Mouse (Mus musculus) intestine, embryonic 16.5 days (tissue): ENCODE results near the gene Stard13. TPM values are rescaled to one million over a fixed set of nuclear protein-coding genes. Genes with fewer than 3 reads are reported as not detected.
A peak's percentile ranks its signal among the peaks of the same experiment; 100 is the strongest.

Experiments
- ATAC-seq: fragments of 200-750 bp; cut with Nextera tagmentation; 2 replicates; pipeline ENCODE4 v1.8.0; 2017; ENCODE audit warnings: moderate TSS enrichment, moderate library complexity
- H3K27ac ChIP-seq: fragments of 300-500 bp; sonication (generic); 2 replicates; pipeline ENCODE4 v1.5.1; 2014; ENCODE audit warnings: mild to moderate bottlenecking, low read length
- H3K27me3 ChIP-seq: fragments of 300-500 bp; sonication (generic); replicated peaks from 2 replicates; pipeline ENCODE4 v1.6.1; 2014; ENCODE audit warnings: low read length, control low read depth, mixed read lengths; ENCODE audit not compliant: control insufficient read depth, insufficient read depth
- H3K36me3 ChIP-seq: fragments of 300-500 bp; sonication (generic); 2 replicates; pipeline ENCODE4 v1.6.1; 2014; ENCODE audit warnings: low read length, control low read depth; ENCODE audit not compliant: control insufficient read depth, insufficient read depth
- H3K4me1 ChIP-seq: fragments of 300-500 bp; sonication (generic); 2 replicates; pipeline ENCODE4 v1.6.1; 2014; ENCODE audit warnings: low read length, control low read depth, mixed read lengths; ENCODE audit not compliant: control insufficient read depth, insufficient read depth
- H3K4me2 ChIP-seq: fragments of 300-500 bp; sonication (generic); 2 replicates; pipeline ENCODE4 v1.6.1; 2014; ENCODE audit warnings: low read depth, low read length, control low read depth
- H3K4me3 ChIP-seq: fragments of 300-500 bp; sonication (generic); 2 replicates; pipeline ENCODE4 v1.5.1; 2014; ENCODE audit warnings: mild to moderate bottlenecking, low read length
- H3K9ac ChIP-seq: fragments of 300-500 bp; sonication (generic); 2 replicates; pipeline ENCODE4 v1.6.1; 2014; ENCODE audit warnings: low read depth, low read length
- H3K9me3 ChIP-seq: fragments of 300-500 bp; sonication (generic); 2 replicates; pipeline ENCODE4 v1.6.1; 2016; ENCODE audit warnings: low read length, control low read depth; ENCODE audit not compliant: control insufficient read depth
- WGBS: fragments of 180-500 bp; shearing (Covaris S2); extraction: QIAGEN DNeasy Blood & Tissue Kit; methylation state at CpG from one replicate; pipeline ENCODE4 v1.1.7; 2014; 5-methylcytosine and 5-hydroxymethylcytosine counted together
- polyA plus RNA-seq: library from polyadenylated mRNA; unstranded; fragments of >200 nt; fragmentation: Nextera tagmentation; extraction: Ambion mirVana; gene quantifications from 2 replicates; pipeline ENCODE4 v1.2.1, GENCODE M21; 2015

Gene Stard13
- polyA plus RNA-seq, 1 experiment from 2014 or later = 10.7 TPM

DNA sequence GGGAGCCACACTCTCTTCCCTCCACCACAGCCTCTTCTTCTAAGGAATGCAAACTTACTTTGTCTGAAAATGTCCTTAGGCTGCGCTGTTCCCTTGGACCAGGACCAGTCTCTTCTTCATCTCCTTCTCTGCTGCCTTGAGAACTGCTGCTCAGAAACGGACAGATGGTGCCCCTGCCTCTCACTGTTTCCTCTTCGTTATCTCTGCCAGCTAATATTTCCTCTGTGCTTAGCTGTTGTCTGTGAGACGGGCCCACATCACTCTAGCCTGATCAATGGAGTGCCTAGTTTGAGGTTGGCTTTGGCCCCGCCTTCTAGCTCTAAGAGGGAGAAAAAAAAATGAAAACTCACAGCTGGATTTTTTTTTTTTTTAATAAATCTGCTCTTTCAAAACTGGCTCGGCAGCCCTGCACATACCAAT lies 106.3 kb downstream of the Stard13 start:
- ATAC-seq = peak; percentile 62; the same call in 1 of the 2 replicates
- H3K36me3 ChIP-seq = no peaks in the 10 kb centered on the region
- no peaks in the 10 kb centered on the region for H3K9me3 ChIP-seq
- H3K4me3 ChIP-seq = peak overlapping the region; percentile 37
- peak overlapping the region; percentile 65 for H3K27ac ChIP-seq
- WGBS = 27% methylated on average over 6 of the region's 6 CpGs
- no peaks in the 10 kb centered on the region for H3K4me1 ChIP-seq
- 0 out of 2 replicates have a peak overlapping the region, but pooled peaks have one; percentile 15 for H3K4me2 ChIP-seq
- H3K27me3 ChIP-seq = no peaks in the 10 kb centered on the region
- peak overlapping the region; percentile 37 for H3K9ac ChIP-seq

DNA sequence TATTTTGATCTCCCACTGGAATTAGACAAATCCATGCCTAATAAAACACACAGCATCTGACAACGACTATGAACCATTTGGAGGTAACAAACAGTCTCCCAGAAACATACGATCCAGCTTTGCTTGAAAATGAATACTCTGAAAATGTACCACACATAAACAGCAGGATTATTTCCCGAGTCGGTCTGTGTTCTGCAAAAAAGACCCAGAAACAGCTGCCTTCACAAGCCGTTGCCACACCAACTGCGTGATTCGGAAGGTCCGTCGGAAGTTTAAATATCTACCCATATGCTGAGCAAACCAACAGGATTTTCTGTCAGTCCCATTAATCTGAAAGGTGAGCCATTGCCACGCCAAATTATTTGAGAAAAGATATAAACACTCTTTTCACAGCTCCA lies 107.0 kb downstream of the Stard13 start:
- ATAC-seq = no peak
- Histone ChIP-seq H3K36me3 (no peaks in the 10 kb centered on the region), H3K27me3 (no peaks in the 10 kb centered on the region), H3K9me3 (no peaks in the 10 kb centered on the region), H3K4me2 (peak overlapping the region; percentile 15), H3K4me3 (peak overlapping the region; percentile 37), H3K9ac (peak overlapping the region; percentile 37), H3K4me1 (no peaks in the 10 kb centered on the region), H3K27ac (peak overlapping the region; percentile 72)
- WGBS = 48% methylated on average over 10 of the region's 10 CpGs

DNA sequence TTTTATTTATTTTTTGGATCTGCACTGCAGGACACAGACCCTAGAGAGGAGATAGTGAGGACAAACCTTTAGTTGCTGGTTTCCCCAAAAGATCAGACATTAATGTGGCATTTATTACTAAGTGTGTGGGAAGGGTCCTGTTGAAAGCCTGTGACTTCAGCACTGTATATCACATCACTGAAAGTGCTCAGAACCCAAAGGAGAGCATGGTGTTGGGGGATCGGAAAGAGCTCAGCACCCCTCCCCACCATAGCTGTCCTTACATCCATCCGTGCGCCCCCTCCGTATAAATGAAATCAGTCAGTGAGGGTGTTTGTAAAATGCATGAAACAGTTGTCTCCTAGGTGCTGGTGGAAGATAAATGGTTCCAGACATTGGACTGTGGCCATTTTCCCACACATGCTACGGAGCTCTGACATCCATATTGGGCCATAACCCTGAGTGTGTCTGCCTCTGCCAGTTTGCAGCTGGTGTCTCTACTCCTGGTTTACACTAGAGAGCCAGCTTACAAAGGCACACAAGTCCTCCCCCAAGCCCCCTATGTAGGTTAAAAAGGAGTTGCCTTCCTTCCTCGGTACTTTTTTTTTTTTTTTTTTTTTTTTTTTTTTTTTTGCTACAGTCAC lies 107.5 kb downstream of the Stard13 start:
- H3K9ac ChIP-seq = 0 out of 2 replicates have a peak overlapping the region, but pooled peaks have one; percentile 15
- H3K27me3 ChIP-seq = no peaks in the 10 kb centered on the region
- H3K27ac ChIP-seq = peak overlapping the region; percentile 72; the same call in 1 of the 2 replicates
- H3K4me3 ChIP-seq = peak overlapping the region; percentile 37
- no peaks in the 10 kb centered on the region for H3K9me3 ChIP-seq
- WGBS = 37% methylated on average over 6 of the region's 6 CpGs
- H3K4me1 ChIP-seq = no peaks in the 10 kb centered on the region
- 0 out of 2 replicates have a peak overlapping the region, but pooled peaks have one; percentile 15 for H3K4me2 ChIP-seq
- H3K36me3 ChIP-seq = no peaks in the 10 kb centered on the region
- peak; percentile 59 for ATAC-seq

DNA sequence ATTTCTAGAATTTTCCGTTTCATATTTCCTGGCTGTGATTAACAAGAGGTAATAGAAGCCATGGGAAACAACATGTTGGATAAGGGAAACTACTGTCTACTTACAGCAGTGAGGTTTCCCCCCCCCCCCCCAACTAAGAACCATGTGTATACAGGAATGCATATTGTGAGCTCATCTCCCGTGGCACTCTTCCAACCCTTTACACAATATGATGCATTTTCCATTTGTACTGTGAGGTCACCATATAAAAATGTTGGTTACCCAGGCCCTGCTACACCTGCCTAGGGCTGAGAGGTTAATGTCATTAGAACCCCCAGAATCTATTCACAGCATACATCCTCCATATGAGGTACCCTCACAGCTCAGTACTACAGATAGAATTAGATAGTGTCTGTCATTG lies 115.8 kb downstream of the Stard13 start:
- 58% methylated on average over 2 of the region's 2 CpGs for WGBS
- no peaks in the 10 kb centered on the region for H3K9me3 ChIP-seq
- no peaks in the 10 kb centered on the region for H3K27me3 ChIP-seq
- peak; percentile 23; the same call in 1 of the 2 replicates for ATAC-seq
- H3K4me3 ChIP-seq = no peak overlapping the region
- H3K36me3 ChIP-seq = no peaks in the 10 kb centered on the region
- no peak overlapping the region for H3K4me2 ChIP-seq
- no peak overlapping the region for H3K9ac ChIP-seq
- no peak overlapping the region for H3K27ac ChIP-seq
- peaks cover 7% of the 10 kb centered on the region; the same call in 1 of the 2 replicates for H3K4me1 ChIP-seq

DNA sequence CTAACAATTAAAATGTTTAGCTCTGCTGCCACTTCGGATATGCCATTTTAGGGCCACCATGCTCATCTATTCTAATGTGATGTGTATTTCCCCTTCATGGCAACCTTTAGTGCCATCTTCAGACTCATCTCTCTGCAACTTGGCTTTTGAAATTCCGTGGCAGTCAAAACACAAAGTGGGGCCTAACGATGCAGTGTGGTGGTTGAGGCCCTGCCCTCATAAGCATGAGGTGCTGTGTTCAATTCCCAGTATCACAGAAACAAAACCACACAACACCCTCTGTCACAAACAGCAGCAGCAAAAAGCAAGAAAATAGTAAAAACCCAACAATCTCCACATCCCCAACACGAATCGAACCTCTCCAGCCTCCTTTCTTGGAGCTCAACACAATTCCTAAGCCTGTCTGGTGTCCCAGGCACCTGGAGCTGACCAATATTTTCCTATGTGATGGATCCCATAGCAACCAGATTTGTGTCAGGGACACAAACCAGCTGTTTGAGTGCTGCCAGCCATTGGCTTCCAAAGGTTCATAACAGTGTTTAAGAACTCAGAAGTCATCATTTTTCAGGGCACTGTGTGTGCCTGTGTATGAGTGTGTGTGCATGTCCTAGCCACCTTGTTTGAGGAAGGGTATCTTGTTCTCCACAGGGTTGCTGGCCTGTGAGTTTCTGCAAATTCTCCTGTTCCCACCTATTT lies 117.3 kb downstream of the Stard13 start:
- H3K27ac ChIP-seq = no peak overlapping the region
- no peak for ATAC-seq
- WGBS = 82% methylated on average over 5 of the region's 5 CpGs
- H3K4me1 ChIP-seq = peaks cover 7% of the 10 kb centered on the region; the same call in 1 of the 2 replicates
- no peak overlapping the region for H3K4me3 ChIP-seq
- H3K36me3 ChIP-seq = no peaks in the 10 kb centered on the region
- H3K4me2 ChIP-seq = no peak overlapping the region
- no peaks in the 10 kb centered on the region for H3K27me3 ChIP-seq
- no peaks in the 10 kb centered on the region for H3K9me3 ChIP-seq
- H3K9ac ChIP-seq = no peak overlapping the region

DNA sequence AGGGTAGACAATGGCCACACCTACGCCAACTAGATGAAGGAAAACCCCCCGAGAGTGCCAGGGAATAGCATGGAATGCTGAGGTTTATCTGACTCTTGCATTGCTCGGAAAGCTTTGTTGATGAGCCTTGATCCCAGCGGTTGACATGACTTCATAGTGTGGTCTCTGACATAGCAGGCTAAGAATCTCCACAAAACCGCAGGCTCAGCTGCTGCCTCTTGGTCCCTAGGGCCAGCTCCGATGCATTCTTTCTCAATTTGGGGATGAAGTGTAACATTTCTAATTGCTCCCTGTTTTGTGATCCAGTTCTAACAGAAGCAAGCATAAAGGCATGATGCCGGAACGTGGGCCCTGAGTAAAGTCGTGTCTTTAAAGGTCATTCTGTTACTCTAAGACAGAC lies 120.9 kb downstream of the Stard13 start:
- Histone ChIP-seq H3K36me3 (no peaks in the 10 kb centered on the region), H3K27me3 (no peaks in the 10 kb centered on the region), H3K4me1 (peaks cover 12% of the 10 kb centered on the region), H3K9ac (no peak overlapping the region), H3K4me3 (no peak overlapping the region), H3K27ac (no peak overlapping the region), H3K4me2 (no peak overlapping the region), H3K9me3 (no peaks in the 10 kb centered on the region)
- 84% methylated on average over 9 of the region's 9 CpGs for WGBS
- no peak for ATAC-seq

DNA sequence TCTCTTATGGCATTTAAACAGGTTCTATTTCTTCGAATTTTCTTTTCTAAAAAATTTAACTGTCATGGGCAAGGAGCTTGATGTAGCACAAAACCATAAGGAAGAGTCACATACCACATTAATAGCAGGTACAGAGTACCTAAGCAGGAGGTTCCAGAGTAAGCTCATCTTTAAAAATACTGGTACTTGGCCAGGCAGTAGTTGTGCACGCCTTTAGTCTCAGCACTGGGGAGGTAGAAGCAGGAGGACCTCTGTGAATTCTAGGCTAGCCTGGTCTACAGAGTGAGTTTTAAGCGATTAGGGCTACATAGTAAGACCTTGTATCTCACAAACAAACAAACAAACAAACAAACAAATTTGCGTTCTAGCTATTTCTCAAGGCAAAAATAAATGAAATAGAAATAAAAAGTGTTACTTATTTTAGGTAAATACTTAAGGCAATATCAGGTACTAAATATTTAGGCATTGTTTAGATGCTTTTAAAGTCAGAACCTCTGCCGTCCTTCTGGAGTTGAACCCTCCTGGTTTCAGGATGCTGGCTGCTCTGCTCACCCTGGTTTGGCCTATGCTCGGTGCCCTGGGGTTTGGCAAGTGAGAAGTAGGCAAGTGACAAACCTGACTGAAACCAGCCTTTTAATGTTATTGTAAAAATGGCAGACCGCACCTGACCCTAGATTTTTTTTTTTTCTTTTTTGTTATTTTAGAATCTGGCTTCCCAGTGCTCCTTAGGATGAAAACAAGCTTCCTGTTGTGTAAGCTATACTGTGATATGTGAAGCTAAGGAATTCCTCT lies 122.4 kb downstream of the Stard13 start:
- 89% methylated on average over 7 of the region's 7 CpGs for WGBS

DNA sequence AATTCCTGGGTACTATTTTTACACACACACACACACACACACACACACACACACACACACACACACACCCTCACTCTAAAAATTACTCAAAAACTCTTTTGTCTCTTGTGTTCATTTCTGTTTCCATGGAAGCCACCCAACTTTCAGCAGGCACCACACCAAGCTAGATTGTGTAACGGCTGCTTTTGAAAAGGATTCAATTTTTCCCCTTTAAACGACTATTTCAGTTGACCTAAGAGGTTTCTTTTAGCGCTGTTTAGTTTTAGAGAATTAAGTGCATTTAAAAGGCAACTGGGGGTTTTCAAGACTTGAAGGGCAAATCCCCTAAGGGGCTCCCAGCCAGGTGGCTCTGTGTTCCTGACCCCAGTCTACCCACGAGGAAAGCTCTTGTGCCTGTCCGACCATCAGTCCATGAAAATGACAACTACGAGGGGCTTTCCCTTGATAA lies 123.2 kb downstream of the Stard13 start:
- Histone ChIP-seq H3K9me3 (no peaks in the 10 kb centered on the region), H3K36me3 (no peaks in the 10 kb centered on the region), H3K4me3 (no peak overlapping the region), H3K4me2 (no peak overlapping the region), H3K27me3 (no peaks in the 10 kb centered on the region), H3K27ac (0 out of 2 replicates have a peak overlapping the region, but pooled peaks have one; percentile 5), H3K4me1 (peaks cover 13% of the 10 kb centered on the region), H3K9ac (no peak overlapping the region)
- WGBS = 49% methylated on average over 6 of the region's 6 CpGs
- no peak for ATAC-seq

More for the DNA sequence above, 122.4 kb downstream of the Stard13 start:
- H3K4me2 ChIP-seq = no peak overlapping the region
- H3K4me3 ChIP-seq = no peak overlapping the region
- H3K9me3 ChIP-seq = no peaks in the 10 kb centered on the region
- H3K27ac ChIP-seq = no peak overlapping the region
- no peaks in the 10 kb centered on the region for H3K27me3 ChIP-seq
- no peak overlapping the region for H3K9ac ChIP-seq
- no peak for ATAC-seq
- peaks cover 13% of the 10 kb centered on the region for H3K4me1 ChIP-seq
- no peaks in the 10 kb centered on the region for H3K36me3 ChIP-seq

DNA sequence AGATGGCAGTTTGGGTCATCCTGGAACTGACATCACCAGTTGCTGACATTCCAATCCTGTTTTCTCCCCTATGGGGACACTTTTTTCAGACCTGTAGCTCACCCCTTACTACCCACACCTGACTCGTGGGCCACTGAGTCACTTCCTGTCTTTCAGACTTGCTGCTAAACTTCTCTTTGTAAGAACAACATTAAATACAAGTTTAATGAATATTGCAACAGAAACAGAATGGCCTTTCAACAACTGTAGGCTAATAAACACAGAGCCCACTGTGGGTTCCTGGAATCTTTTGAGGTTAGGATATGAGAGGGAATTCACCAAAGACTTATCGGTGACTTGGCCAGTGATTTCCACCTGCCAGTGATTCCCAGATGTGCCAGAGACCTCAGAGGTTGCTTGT lies 123.8 kb downstream of the Stard13 start:
- H3K4me3 ChIP-seq = no peak overlapping the region
- no peak for ATAC-seq
- H3K4me1 ChIP-seq = peaks cover 15% of the 10 kb centered on the region
- no peaks in the 10 kb centered on the region for H3K27me3 ChIP-seq
- no peak overlapping the region for H3K4me2 ChIP-seq
- H3K9ac ChIP-seq = no peak overlapping the region
- H3K36me3 ChIP-seq = no peaks in the 10 kb centered on the region
- WGBS = 65% methylated on average over 2 of the region's 2 CpGs
- H3K27ac ChIP-seq = no peak overlapping the region
- no peaks in the 10 kb centered on the region for H3K9me3 ChIP-seq
